Mouse (Mus musculus): ENCODE results near the gene Pnpla1.

The Pnpla1 gene

DNA sequence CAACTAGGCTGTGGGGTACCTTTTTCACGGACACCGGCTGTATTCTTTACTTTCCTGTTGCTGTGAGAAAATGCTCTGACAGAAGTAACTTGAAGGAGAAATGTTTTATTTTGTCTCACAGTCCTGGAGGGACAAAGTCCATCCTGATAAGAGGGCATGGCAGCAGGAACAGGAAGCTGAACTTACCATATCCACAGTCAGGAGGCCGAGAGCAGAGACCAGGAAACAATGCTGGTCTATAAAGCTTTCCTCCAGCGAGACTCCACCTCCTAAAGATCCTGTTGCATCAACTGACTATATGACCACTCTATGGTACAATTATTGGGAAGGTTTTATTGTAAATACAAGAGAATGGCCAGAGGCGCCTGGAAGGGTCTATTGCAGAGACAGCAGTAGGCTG, 14.5 kb upstream of the Pnpla1 start:
- no peak for DNase-seq (ENCODE audit: low read depth)

DNA sequence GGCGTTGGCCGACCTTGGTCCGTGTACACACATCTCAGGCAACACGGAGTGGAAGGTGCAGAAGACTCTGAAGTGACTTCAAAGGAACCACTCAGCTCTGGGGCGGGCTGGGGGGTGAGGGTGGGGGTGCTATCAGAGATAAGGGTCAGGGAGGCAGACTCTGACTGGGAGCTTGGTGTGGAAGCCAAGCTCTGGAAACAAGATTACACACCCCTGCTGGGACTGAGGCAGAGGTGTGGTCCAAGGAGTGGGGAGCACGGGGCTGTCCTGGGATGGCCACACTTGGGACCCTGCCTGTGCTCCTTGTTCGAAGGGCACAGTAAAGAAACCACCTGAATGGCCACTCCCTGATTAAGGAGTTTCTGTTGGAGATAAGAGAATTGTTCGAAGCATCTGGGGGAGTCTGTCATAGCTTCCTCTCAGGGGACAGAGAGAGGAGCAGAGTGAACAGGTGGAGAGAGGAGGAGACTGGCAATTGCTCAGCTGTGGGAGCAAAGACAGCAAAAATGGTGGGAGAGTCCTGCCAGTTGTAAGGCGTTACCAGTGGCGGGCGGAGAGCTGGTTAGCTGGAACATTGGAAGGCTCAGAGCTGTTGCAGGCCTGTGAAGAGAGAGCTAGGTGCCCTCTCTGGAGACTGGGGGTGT, 11.1 kb upstream of the Pnpla1 start:
- no peak for DNase-seq (ENCODE audit: low read depth)

DNA sequence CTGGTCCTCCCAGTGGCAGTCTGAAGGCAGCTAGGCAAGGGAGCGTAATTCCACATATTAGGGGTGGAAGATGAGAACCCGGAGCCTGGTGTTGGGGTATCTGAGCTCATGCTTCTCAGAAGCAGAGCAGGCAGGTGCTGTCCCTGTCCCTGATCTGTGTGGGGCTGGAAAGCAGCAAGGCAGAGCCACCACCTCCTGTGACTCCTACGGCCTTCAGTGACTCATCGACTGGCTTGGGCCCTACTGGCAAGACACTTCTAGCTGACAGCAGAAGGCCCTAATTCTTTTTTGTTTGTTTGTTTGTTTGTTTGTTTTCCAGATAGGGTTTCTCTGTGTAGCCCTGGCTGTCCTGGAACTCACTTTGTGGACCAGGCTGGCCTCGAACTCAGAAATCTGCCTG, 7.7 kb upstream of the Pnpla1 start:
- DNase-seq (ENCODE audit: low read depth), result no peak

DNA sequence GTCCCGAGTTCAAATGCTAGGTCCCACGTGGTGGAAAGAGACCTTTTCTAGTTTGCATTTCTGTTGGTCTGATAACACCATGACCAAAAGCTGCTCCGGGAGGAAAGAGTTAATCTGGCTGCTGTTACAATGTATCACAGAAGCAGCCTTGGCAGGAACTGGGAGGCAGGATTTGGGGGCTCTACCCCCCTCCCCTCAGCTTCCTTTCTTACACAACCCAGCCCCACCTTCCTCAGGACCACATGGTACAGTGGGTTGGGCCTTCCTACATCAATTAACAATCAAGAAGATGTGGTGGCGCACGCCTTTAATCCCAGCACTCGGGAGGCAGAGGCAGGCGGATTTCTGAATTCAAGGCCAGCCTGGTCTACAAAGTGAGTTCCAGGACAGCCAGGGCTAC, 3.8 kb upstream of the Pnpla1 start:
- DNase-seq (ENCODE audit: low read depth), result no peak

DNA sequence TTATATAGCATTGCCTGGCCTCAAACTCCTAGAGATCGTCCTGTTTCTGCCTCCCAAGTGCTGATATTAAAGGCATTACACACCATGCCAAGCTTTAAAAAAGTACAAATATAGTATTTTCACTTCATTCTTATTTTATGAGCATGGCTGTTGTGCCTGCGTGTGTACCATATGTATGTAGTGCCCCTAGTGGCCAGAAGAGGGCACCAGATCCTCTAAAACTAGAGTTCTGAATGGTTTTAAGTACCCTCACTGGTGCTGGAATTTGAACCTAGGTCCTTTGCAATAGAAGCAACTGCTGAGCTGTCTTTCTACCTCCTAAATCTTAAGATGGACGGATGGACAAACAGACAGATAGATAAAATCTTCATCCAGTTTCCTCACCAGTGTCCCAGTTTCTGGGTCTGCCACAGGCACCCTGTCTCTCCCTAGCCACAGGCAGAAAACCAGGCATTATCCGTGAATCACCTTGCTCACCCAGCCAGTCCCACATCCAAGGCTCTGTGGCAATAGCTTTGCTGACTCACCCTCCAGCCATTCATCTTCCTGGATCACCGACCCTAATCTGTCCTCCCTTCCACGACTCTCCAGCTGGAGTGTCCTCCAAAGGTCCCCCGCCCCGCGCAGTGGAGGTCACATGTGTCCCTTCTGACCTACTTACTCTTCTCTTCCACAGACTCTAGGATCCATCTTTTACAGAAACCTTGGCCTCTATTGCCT, 2.9 kb upstream of the Pnpla1 start:
- peak; percentile 53 for DNase-seq (ENCODE audit: low read depth)

DNA sequence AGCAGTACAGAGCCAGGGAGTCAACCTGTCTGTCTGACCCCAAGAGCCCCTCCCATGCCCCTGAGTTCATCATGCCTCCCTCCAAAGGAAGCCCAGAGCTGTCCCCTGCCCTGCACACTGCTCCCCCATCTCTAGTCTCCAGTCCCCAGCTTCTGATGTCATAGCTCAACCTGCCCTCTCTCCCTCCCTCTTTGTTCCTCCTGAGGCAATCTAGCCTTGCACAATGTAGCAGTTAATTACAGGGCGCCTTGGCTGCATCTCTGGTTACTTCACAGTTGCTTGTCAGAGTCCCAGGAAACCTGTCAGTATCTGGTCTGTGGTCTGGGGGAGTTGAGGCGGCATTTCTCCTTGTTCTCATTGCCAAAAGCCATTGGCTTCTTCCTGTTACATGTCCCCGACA, 2.2 kb upstream of the Pnpla1 start:
- DNase-seq (ENCODE audit: low read depth), result no peak

DNA sequence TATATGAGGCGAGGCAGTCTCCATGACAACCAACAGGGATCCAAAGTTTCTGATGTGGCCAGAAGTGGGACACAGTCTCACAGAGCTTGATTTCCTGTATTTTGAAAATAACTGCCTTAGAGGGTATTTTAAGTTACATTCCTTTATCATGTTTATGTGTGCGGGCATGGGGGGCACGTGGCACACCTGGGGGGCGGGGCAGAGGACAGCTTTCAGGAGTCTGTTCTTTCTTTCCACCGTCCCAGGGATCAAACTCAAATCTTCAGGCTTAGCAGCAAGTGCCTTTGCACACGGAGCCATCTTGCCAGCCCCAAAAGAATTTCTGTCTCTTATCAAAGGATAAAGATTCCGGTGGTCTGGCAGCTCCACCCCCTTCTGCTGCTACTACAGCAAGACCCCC, 5.7 kb downstream of the Pnpla1 start:
- no peak for DNase-seq (ENCODE audit: low read depth)

DNA sequence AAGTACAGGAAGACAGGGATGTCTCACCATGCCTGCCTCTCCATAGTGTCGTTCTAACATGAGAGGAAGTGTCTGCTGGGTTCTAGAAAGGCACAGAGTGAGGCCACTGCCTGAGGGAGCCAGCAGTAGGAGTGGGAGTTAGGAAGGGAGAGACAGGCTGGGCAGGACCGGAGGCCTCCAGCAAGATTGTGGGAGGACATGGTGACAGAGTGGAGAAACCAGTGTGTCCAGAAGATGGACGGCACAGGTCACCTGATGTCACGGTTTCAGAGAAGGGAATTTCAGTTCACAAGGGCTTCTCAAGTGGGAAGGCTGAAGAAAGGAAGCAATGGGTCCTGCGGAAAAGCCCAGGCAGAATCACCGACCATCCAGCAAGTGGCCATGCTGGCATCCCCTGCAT, 6.3 kb downstream of the Pnpla1 start:
- DNase-seq (ENCODE audit: low read depth), result no peak

DNA sequence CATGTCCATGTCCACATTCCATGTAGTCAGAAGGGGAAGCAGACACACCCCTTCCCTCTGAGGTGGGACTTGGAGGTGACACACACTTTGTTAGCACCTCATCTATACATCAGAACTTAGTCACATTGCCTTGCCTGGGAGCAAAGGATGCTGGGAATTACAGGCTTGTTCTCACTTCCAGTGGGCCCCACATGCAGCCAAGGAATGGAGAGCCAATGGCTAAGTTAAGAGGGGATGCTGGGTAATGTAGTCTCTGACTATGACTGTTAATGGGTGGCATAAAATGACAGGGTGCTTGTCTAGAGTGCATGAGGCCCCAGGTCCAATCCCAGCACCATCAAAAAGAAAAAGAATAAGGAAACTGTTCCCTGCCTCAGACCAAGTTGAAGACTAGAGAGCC, 8.7 kb downstream of the Pnpla1 start:
- no peak for DNase-seq (ENCODE audit: low read depth)

DNA sequence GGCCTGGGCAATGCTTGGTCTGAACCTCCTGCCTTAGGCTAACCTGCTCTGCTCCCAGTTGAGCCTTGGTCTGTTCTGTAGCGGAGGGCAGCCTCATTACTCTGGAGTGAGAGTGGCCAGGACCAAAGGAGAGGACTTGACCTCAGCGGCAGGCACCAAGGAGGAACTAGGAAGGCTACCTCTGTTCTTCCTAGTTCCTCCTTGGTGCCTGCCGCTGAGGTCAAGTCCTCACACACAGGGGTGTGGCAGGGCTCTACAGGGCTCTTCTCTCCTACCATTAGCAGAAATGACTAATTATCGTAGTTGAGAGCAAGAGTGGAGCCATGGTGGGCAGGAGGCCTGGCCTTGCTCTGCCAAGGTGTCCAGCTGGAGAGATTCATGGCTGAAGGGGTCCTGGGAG, 9.2 kb downstream of the Pnpla1 start:
- DNase-seq (ENCODE audit: low read depth), result no peak

DNA sequence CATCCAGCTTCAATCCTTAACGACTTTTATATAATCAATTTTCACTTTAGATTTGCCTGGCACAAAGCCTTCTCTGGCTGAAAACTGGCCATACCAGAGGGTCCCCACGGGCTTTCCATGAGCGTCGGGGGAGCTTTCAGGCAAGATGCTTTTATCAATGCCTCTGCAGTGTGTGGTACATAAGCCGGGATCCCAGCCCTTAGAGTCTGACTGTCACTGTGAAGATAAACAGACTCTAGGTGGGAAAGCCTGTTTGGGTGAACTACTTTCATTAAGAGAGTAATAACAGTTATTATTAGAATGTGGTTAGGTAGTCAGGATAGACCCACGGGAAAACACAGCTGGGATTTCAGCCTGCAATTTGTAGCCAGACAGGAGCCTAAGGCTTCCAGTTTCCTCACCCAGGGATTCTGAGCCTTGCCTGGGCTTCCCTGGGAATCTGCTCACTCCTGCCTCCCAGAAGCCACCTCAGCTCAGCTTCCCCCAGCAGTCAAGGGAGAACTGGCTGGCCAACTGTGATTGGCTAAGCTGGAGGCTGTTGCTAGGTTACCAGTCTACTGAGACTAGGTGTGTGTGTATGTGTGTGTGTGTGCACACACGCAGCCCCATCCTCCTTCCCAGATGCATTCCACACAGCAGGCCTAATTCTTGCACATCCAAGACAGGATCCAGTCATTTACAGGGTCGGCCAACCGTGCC, 11.3 kb downstream of the Pnpla1 start:
- DNase-seq (ENCODE audit: low read depth), result no peak

DNA sequence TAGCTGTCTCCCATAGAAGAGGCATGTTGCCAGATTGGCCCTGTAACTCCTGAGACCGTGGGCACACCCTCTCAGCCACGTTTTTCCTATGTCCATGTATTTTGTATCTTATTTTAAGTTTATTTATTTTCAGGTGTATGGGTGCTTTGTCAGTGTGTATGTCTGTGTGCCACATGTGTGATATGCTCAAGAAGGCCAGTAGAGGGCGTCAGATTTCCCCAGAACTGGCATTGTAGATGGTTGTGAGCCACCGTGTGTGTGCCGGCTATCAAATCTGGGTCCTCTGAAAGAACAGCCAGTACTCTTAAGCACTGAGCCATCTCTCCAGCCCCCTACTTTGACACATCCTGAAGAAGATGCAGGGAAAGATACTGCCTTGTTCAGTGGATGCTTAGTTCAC, 12.2 kb downstream of the Pnpla1 start:
- DNase-seq (ENCODE audit: low read depth), result no peak

DNA sequence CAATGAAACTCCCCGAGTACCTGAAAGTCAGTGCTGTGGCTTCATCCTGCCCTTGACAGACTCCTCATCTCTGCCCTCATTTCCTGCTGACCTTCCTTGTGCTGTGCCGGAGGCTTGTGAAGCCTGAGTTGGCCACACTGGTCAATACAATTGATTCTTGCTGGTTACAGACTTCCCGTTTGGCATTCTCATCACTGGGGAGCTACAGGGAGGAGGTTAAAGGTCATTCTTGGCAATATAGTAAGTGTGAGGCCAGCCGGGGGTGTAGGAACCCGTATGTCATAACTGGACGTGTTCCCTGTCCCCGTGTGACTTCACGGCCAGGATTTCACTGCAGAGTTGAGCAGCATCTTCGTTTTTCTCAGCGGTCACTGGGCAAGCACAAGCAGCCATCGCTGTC, 13.6 kb downstream of the Pnpla1 start:
- DNase-seq (ENCODE audit: low read depth), result no peak

DNA sequence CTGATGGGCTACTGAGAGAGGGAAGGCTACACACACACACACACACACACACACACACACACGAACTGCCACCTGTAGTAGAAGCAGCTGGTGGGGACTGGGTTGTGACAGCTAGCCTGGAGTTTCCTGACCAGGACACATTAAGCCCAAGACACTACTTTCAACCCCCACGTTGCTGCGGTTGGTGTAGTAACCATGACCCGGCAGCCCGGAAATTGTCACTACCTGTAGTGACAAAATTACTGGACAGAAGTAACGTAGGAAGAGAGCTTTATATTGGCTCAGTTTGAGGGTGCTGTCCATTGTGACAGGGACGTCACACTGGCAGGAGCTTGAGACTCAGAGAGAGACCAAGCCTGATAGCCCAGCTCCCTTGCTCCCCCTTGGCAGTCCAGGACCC, 14.1 kb downstream of the Pnpla1 start:
- DNase-seq (ENCODE audit: low read depth), result no peak

DNA sequence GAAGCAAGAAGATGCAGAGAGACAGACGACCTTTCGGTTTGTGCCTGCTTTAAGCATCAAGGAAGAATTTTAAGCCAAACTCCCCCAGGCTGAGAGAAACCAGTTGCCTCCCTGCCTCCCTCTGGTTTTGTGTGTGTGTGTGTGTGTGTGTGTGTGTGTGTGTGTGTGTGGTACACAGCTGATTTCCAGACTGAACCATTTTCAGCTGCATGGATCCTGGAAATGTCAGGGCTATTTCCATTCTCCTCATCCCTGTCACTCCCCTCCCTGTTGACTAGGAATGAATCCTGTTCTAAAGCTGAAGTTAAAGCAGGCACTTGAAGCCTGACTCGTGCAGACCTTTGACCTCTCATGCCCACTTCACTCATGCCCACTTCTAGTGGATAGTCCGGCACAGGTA, 16.0 kb downstream of the Pnpla1 start:
- no peak for DNase-seq (ENCODE audit: low read depth)

DNA sequence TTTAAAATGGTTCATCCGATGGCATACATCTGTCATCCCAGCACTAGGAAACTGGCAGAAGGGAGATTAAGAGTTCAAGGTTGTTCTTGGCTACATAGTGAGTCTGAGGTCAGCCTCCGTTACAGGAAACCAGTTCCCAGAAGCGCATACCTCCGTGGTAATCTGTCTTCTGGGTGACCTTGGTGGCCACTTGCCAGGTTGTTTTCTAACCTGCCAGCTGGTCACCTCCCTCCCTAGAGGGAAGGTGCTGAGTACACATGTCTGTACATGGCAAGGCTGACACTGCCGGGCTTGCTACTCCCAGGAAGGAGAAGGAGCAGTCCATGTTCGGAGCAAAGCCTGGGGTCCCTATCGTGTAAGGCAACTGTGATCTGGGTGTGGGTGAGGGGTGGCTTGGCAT, 16.6 kb downstream of the Pnpla1 start:
- no peak for DNase-seq (ENCODE audit: low read depth)

DNA sequence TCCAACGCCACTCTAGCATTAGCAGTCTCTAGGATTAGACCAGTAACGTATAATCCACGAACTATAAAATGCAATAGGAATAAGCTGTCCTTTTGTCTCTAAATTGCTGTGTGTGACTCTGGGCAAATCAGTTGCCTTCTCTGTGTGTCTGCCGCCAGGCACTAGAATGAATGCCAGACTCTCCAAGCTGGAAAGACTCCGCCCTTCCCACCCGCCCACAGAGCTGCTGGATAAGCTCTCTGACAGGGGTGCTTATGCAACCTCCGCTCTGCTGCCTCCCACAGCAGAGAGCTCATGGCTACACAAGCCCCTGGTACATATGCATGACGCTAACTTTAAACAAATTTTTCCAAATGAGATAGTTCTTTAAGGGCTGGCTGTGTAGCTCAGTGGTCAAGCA, 17.1 kb downstream of the Pnpla1 start:
- DNase-seq (ENCODE audit: low read depth), result no peak

DNA sequence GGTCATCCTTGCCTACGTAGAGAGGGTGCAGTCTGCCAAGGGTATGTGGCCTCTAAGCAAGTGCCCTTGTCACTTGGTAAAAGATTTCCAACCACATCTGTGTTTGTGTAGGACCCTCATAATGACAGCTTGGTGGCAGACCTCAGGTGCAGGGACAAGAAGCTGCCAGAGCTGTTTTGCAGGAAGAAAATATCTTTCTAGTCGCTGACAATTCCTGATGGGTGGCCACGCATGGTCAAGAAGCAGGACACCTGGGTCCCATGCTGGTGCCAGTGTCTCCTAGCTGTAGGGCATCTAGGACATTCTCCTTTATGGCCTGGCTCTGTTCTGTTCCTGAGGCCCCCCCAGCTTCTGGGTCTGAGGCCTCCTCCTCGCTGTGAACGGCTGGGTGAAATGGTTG, 18.1 kb downstream of the Pnpla1 start:
- no peak for DNase-seq (ENCODE audit: low read depth)

DNA sequence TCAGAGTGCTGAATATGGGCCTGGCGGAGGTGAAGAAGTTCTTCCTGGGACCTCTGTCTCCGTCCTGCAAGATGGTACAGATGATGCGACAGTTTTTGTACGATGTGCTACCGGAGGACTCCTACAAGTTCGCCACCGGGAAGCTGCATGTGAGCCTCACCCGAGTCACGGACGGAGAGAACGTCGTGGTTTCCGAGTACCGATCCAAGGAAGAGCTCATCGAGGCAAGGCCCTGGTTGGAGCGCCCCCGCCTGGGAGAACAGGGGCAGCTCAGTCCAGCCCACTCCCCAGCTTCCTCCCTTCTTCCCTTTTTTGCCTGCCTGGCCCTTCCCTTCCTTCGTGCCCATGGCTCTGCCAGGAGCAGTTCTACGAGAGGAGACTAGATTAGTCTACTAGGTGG, 18.6 kb downstream of the Pnpla1 start:
- DNase-seq (ENCODE audit: low read depth), result no peak

DNA sequence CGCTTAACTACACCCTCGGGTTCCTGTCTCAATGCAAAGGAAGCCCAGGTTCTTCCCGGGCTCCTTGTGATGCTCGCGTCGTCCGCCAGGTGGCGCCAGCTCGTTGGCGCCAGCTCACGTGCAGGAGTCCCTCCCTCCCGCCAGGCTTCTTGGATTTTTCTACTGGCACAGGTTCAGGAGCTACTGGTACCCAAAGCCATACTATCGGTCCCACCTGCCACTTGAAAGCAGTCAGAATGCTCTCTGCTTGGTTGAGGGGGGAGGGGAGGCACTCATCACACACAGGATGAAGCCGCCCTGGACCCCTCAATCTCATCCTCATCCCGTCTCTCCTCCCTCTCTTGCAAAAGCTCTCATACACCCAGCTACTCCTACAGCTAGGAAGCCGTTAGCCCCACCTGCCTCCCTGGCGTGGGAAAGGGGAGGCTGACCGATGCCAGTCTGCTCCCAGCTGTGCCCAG, 21.8 kb downstream of the Pnpla1 start:
- peak; percentile 56 for DNase-seq (ENCODE audit: low read depth)

DNA sequence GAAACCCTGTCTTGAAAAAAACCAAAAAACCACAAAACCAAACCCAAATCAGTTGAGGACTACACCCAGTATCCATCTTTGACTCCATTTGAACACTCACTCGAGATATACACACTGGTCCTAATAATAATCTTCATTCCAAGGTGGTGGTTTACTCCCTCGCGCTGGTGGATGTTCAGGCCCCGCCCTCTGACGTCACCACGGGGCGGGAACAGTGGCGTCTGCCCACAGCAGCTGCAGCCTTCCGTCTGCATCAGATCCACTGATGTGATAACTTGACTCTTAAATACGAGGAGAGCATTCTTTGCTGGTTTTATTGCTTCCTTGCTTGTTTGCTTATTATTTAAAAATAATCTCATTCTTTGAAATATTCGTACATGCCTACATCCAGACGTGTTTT, 24.1 kb downstream of the Pnpla1 start:
- peak; percentile 85 for DNase-seq (ENCODE audit: low read depth)

DNA sequence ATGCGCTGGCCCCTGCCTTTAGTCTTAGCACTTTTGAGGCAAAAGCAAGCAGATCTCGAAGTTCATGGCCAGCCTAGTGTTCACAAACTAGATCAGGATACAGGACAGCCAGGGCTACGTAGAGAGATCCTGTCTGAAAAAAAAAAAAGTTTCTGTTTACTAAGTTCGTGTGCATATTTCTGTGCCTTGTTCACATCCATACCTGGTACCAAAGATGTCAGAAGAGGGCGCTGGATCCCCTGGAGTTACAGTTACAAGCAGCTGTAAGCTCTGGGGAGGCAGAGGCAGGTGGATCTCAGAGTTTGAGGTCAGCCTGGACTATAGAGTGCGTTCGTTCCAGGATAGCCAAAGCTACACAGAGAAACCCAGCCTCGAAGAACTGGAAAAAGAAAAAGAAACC, 24.6 kb downstream of the Pnpla1 start:
- DNase-seq (ENCODE audit: low read depth), result no peak

DNA sequence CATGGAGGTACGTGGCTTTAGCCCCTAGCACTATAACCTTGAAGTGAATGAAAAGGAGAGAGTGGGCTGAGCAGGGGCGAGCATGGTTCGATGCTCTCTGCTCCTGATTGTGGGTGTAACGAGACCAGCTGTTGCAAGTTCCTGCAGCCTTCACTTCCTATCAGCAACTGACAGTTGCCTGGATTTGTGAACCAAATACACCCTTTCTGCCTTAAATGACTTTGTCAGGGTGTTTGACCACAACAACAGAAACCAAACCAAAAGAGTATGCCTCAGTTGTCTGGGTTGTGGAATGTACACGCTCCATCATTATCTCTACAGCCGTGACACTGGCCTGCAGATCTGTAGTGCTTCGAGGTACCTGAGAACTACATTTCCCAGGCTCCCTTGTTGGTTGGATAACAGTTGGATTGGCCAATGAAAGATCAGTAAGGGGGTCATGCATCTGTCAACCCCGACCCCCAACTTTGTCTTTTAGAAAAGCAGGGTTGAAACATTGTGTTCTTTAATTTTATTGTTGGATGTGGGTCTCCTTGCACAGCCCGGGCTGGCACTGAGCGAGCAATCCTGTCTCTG, 25.8 kb downstream of the Pnpla1 start:
- DNase-seq (ENCODE audit: low read depth), result no peak

All from c-Kit-positive CD71-positive TER-119-negative erythroid progenitor cells, embryonic 14.5 days (primary cell).